8 mouse cellular contexts compared by ENCODE assay signal in the genomic region with DNA sequence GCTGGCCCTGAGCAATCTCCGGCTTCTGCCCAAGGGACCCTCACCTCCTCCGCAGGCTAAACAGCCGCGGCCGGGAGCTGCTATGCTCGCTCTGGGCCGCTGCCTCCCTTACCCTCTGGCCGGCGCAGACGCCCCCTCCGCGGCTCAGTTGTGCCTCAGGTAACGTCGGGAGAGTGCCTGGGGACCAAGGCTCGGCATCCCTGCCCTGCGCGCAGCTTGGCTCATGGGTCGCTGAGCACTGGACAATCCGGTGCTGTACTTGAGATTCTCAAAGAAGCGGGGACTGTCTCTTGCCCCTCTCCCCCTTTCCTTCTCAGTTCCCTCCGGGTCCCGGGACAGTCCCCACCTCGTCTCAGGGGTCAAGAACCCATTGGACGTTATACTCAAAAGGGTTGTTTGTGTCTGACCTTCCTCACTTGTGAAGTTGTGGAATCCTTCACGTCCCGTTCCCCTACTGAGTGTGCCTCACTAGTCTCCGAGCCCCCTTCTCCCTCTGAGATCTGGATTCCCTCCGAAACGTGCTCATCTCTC. TPM values are rescaled to one million over a fixed set of nuclear protein-coding genes. Genes with fewer than 3 reads are reported as not detected.
DNase-seq lines count a peak whose midpoint lies in the region; ATAC-seq lines count a peak whose summit lies in the region.

No protein-coding gene starts in this region.

- peak overlapping the region; percentile 77 for H3K4me2 ChIP-seq in kidney, embryonic 15.5 days
- peak overlapping the region; percentile 92 for H3K4me2 ChIP-seq in hindbrain, embryonic 13.5 days
- H3K4me2 ChIP-seq in midbrain, embryonic 14.5 days (ENCODE audit: low read length) = peak overlapping the region; percentile 87

- DNase-seq in kidney, postnatal 4 days = no peak
- no peak for DNase-seq in midbrain, embryonic 14.5 days
- no peak for DNase-seq in adrenal gland, adult 18-20 months (ENCODE audit: low spot score in 2 of 2)
- DNase-seq in thymus, postnatal 4 days = no peak
- DNase-seq in thymus, postnatal 36 days = no peak

- H3K9ac ChIP-seq in kidney, embryonic 15.5 days = peak overlapping the region; percentile 66
- peak overlapping the region; percentile 84 for H3K9ac ChIP-seq in hindbrain, embryonic 13.5 days
- H3K9ac ChIP-seq in midbrain, embryonic 14.5 days (replicated peaks; ENCODE audit: low read length) = peak overlapping the region; percentile 71

- no peaks in the 10 kb centered on the region for H3K36me3 ChIP-seq in kidney, embryonic 15.5 days
- H3K36me3 ChIP-seq in hindbrain, embryonic 13.5 days = no peaks in the 10 kb centered on the region
- H3K36me3 ChIP-seq in midbrain, embryonic 14.5 days (ENCODE audit: control insufficient read depth, insufficient read depth, low read length) = no peaks in the 10 kb centered on the region

- peaks cover 16% of the 10 kb centered on the region for H3K4me1 ChIP-seq in kidney, embryonic 15.5 days
- peaks cover 2% of the 10 kb centered on the region; the same call in 1 of the 2 replicates for H3K4me1 ChIP-seq in brown adipose tissue, adult 24 weeks (ENCODE audit: control insufficient read depth, insufficient read depth, insufficient read length, low read length)
- peaks cover 13% of the 10 kb centered on the region for H3K4me1 ChIP-seq in hindbrain, embryonic 13.5 days (replicated peaks)
- H3K4me1 ChIP-seq in midbrain, embryonic 14.5 days (ENCODE audit: control insufficient read depth, insufficient read depth, low read length) = peaks cover 6% of the 10 kb centered on the region; the same call in 1 of the 2 replicates

- H3K4me3 ChIP-seq in kidney, embryonic 15.5 days (replicated peaks) = peak overlapping the region; percentile 66
- peak overlapping the region; percentile 84 for H3K4me3 ChIP-seq in brown adipose tissue, adult 24 weeks (ENCODE audit: insufficient read depth, low read depth, low read length)
- peak overlapping the region; percentile 84 for H3K4me3 ChIP-seq in hindbrain, embryonic 13.5 days
- peak overlapping the region; percentile 61 for H3K4me3 ChIP-seq in midbrain, embryonic 14.5 days (replicated peaks; ENCODE audit: low read depth, low read length)

- H3K27ac ChIP-seq in kidney, embryonic 15.5 days = peak overlapping the region; percentile 89
- no peak overlapping the region for H3K27ac ChIP-seq in brown adipose tissue, adult 24 weeks (replicated peaks; ENCODE audit: low read depth, low read length)
- peak overlapping the region; percentile 70 for H3K27ac ChIP-seq in hindbrain, embryonic 13.5 days
- peak overlapping the region; percentile 62 for H3K27ac ChIP-seq in midbrain, embryonic 14.5 days (replicated peaks; ENCODE audit: low read depth, low read length)

- H3K27me3 ChIP-seq in kidney, embryonic 15.5 days = no peaks in the 10 kb centered on the region
- peaks cover 2% of the 10 kb centered on the region; the same call in 1 of the 2 replicates for H3K27me3 ChIP-seq in hindbrain, embryonic 13.5 days
- H3K27me3 ChIP-seq in midbrain, embryonic 14.5 days (ENCODE audit: control insufficient read depth, insufficient read depth, low read length) = no peaks in the 10 kb centered on the region

- under 1% methylated on average over 29 of the region's 29 CpGs for WGBS in kidney, embryonic 15.5 days
- under 1% methylated on average over 28 of the region's 29 CpGs for WGBS in hindbrain, embryonic 13.5 days
- WGBS in midbrain, embryonic 14.5 days = under 1% methylated on average over 29 of the region's 29 CpGs

- H3K9me3 ChIP-seq in kidney, embryonic 15.5 days (replicated peaks) = no peaks in the 10 kb centered on the region
- no peaks in the 10 kb centered on the region for H3K9me3 ChIP-seq in hindbrain, embryonic 13.5 days
- no peaks in the 10 kb centered on the region for H3K9me3 ChIP-seq in midbrain, embryonic 14.5 days (ENCODE audit: control insufficient read depth, low read length)

- ATAC-seq in kidney, embryonic 15.5 days (replicated peaks; ENCODE audit: low FRiP score) = peak; percentile 82; the same call in 1 of the 2 replicates
- ATAC-seq in hindbrain, embryonic 13.5 days (ENCODE audit: low FRiP score) = no peak; the same call in 1 of the 2 replicates
- ATAC-seq in midbrain, embryonic 14.5 days (ENCODE audit: low FRiP score, low TSS enrichment) = no peak

RNA-seq across cellular contexts. Expression of gene Tesk2, which starts 0.4 kb away (rescaled TPM):
- polyA plus RNA-seq in kidney, embryonic 15.5 days (2015; fragmentation: Nextera tagmentation; extraction: Ambion mirVana) = 7.6 and 7.7 TPM in 2 replicates
- polyA plus RNA-seq in brown adipose tissue, adult 24 weeks (2012; ENCODE audit: insufficient read depth, insufficient read length, missing spikeins) = 1.7 and 6.7 TPM in 2 replicates
- 3.2 and 3.7 TPM in 2 replicates for polyA plus RNA-seq in hindbrain, embryonic 13.5 days (2015; fragmentation: Nextera tagmentation; extraction: Ambion mirVana)
- polyA plus RNA-seq in midbrain, embryonic 14.5 days (2014; fragmentation: Nextera tagmentation; extraction: Ambion mirVana) = 1.9 and 3.2 TPM in 2 replicates
- total RNA-seq in adrenal gland, adult 18-20 months (2021) = 1 to 10 TPM; 2.6 to 2.7 TPM

RNA-seq across cellular contexts. Expression of gene Ccdc163, which starts 12.9 kb away (rescaled TPM):
- polyA plus RNA-seq in kidney, embryonic 15.5 days (2015; fragmentation: Nextera tagmentation; extraction: Ambion mirVana) = 30.3 and 31.7 TPM in 2 replicates
- polyA plus RNA-seq in brown adipose tissue, adult 24 weeks (2012; ENCODE audit: insufficient read depth, insufficient read length, missing spikeins) = 12.1 and 12.3 TPM in 2 replicates
- 16.6 and 19.3 TPM in 2 replicates for polyA plus RNA-seq in hindbrain, embryonic 13.5 days (2015; fragmentation: Nextera tagmentation; extraction: Ambion mirVana)
- 11.4 and 13.1 TPM in 2 replicates for polyA plus RNA-seq in midbrain, embryonic 14.5 days (2014; fragmentation: Nextera tagmentation; extraction: Ambion mirVana)
- 10 to 100 TPM; 15.4 to 15.5 TPM for total RNA-seq in adrenal gland, adult 18-20 months (2021)

RNA-seq across cellular contexts. Expression of gene Mmachc, which starts 13.0 kb away (rescaled TPM):
- 27.2 and 27.9 TPM in 2 replicates for polyA plus RNA-seq in kidney, embryonic 15.5 days (2015; fragmentation: Nextera tagmentation; extraction: Ambion mirVana)
- 49.4 and 64.1 TPM in 2 replicates for polyA plus RNA-seq in brown adipose tissue, adult 24 weeks (2012; ENCODE audit: insufficient read depth, insufficient read length, missing spikeins)
- polyA plus RNA-seq in hindbrain, embryonic 13.5 days (2015; fragmentation: Nextera tagmentation; extraction: Ambion mirVana) = 24.3 and 29.7 TPM in 2 replicates
- polyA plus RNA-seq in midbrain, embryonic 14.5 days (2014; fragmentation: Nextera tagmentation; extraction: Ambion mirVana) = 16.3 and 20.6 TPM in 2 replicates
- total RNA-seq in adrenal gland, adult 18-20 months (2021) = 10 to 100 TPM; 32.3 to 40.3 TPM

RNA-seq across cellular contexts. Expression of gene Prdx1, which starts 35.8 kb away (rescaled TPM):
- polyA plus RNA-seq in kidney, embryonic 15.5 days (2015; fragmentation: Nextera tagmentation; extraction: Ambion mirVana) = 1,497 and 1,602 TPM in 2 replicates
- 971 and 1,048 TPM in 2 replicates for polyA plus RNA-seq in brown adipose tissue, adult 24 weeks (2012; ENCODE audit: insufficient read depth, insufficient read length, missing spikeins)
- polyA plus RNA-seq in hindbrain, embryonic 13.5 days (2015; fragmentation: Nextera tagmentation; extraction: Ambion mirVana) = 475 TPM in 2 replicates
- polyA plus RNA-seq in midbrain, embryonic 14.5 days (2014; fragmentation: Nextera tagmentation; extraction: Ambion mirVana) = 378 and 430 TPM in 2 replicates
- 100 to 1,000 TPM; 648 to 719 TPM for total RNA-seq in adrenal gland, adult 18-20 months (2021)
